Mouse (Mus musculus): ENCODE data around the gene C5ar1. TPM values are rescaled to one million over a fixed set of nuclear protein-coding genes. Genes with fewer than 3 reads are reported as not detected.

Gene C5ar1
- polyA plus RNA-seq, 1 experiment from 2014 or later, result 3.4 TPM

- H3K9me3 ChIP-seq (ENCODE audit: control insufficient read depth, low read length), result no peaks in the 10 kb centered on the region
- H3K27me3 ChIP-seq (replicated peaks; ENCODE audit: control insufficient read depth, insufficient read depth, low read length), result no peaks in the 10 kb centered on the region
- ATAC-seq (replicated peaks; ENCODE audit: low FRiP score) (no peak), DNase-seq (ENCODE audit: low spot score) (no peak)
- peaks cover 11% of the 10 kb centered on the region for H3K4me1 ChIP-seq (replicated peaks; ENCODE audit: control insufficient read depth, insufficient read depth, low read length)
- H3K36me3 ChIP-seq (ENCODE audit: control insufficient read depth, insufficient read depth, low read length), result peaks cover 41% of the 10 kb centered on the region
- peak overlapping the region; percentile 96 for H3K4me2 ChIP-seq
- H3K4me3 ChIP-seq (ENCODE audit: low read depth, low read length), result peak overlapping the region; percentile 58
- H3K9ac ChIP-seq (ENCODE audit: low read depth, low read length), result peak overlapping the region; percentile 48
- peak overlapping the region; percentile 70; the same call in 1 of the 2 replicates for H3K27ac ChIP-seq (ENCODE audit: low read depth, low read length)
- 69% methylated on average over 9 of the region's 9 CpGs for whole genome bisulfite sequencing
Measured at GRCm38 (mm10) chr7:16284904-16285303, 25.6 kb upstream of the C5ar1 start.

- ATAC-seq (replicated peaks; ENCODE audit: low FRiP score) (no peak), DNase-seq (ENCODE audit: low spot score) (no peak)
- Histone ChIP-seq H3K4me2 (no peak overlapping the region), H3K27ac (ENCODE audit: low read depth, low read length) (no peak overlapping the region), H3K9me3 (ENCODE audit: control insufficient read depth, low read length) (no peaks in the 10 kb centered on the region), H3K9ac (ENCODE audit: low read depth, low read length) (no peak overlapping the region), H3K36me3 (ENCODE audit: control insufficient read depth, insufficient read depth, low read length) (peaks cover 42% of the 10 kb centered on the region), H3K4me3 (ENCODE audit: low read depth, low read length) (peak overlapping the region; percentile 7; the same call in 1 of the 2 replicates), H3K27me3 (replicated peaks; ENCODE audit: control insufficient read depth, insufficient read depth, low read length) (no peaks in the 10 kb centered on the region), H3K4me1 (replicated peaks; ENCODE audit: control insufficient read depth, insufficient read depth, low read length) (peaks cover 11% of the 10 kb centered on the region)
- 92% methylated on average over 8 of the region's 8 CpGs for WGBS
Measured at GRCm38 (mm10) chr7:16284001-16284400, 24.7 kb upstream of the C5ar1 start.

- H3K36me3 ChIP-seq (ENCODE audit: control insufficient read depth, insufficient read depth, low read length), result peaks cover 46% of the 10 kb centered on the region
- DNase-seq (ENCODE audit: low spot score) (no peak), ATAC-seq (replicated peaks; ENCODE audit: low FRiP score) (no peak)
- no peak overlapping the region for H3K27ac ChIP-seq (ENCODE audit: low read depth, low read length)
- H3K27me3 ChIP-seq (replicated peaks; ENCODE audit: control insufficient read depth, insufficient read depth, low read length), result no peaks in the 10 kb centered on the region
- H3K4me1 ChIP-seq (replicated peaks; ENCODE audit: control insufficient read depth, insufficient read depth, low read length), result peaks cover 11% of the 10 kb centered on the region
- H3K4me3 ChIP-seq (ENCODE audit: low read depth, low read length), result no peak overlapping the region
- no peak overlapping the region for H3K9ac ChIP-seq (ENCODE audit: low read depth, low read length)
- no peaks in the 10 kb centered on the region for H3K9me3 ChIP-seq (ENCODE audit: control insufficient read depth, low read length)
- WGBS, result 93% methylated on average over 13 of the region's 13 CpGs
- no peak overlapping the region for H3K4me2 ChIP-seq
Measured at GRCm38 (mm10) chr7:16282334-16282733, 23.0 kb upstream of the C5ar1 start.

GRCm38 (mm10) chr7:16280721-16281120, 21.4 kb upstream of the C5ar1 start:
- 87% methylated on average over 11 of the region's 11 CpGs for WGBS
- ATAC-seq (replicated peaks; ENCODE audit: low FRiP score) (no peak), DNase-seq (ENCODE audit: low spot score) (no peak)
- peaks cover 16% of the 10 kb centered on the region for H3K4me1 ChIP-seq (replicated peaks; ENCODE audit: control insufficient read depth, insufficient read depth, low read length)
- peaks cover 53% of the 10 kb centered on the region for H3K36me3 ChIP-seq (ENCODE audit: control insufficient read depth, insufficient read depth, low read length)
- H3K27me3 ChIP-seq (replicated peaks; ENCODE audit: control insufficient read depth, insufficient read depth, low read length), result no peaks in the 10 kb centered on the region
- no peak overlapping the region for H3K9ac ChIP-seq (ENCODE audit: low read depth, low read length)
- H3K4me2 ChIP-seq, result no peak overlapping the region
- no peaks in the 10 kb centered on the region for H3K9me3 ChIP-seq (ENCODE audit: control insufficient read depth, low read length)
- no peak overlapping the region for H3K4me3 ChIP-seq (ENCODE audit: low read depth, low read length)
- H3K27ac ChIP-seq (ENCODE audit: low read depth, low read length), result no peak overlapping the region

GRCm38 (mm10) chr7:16274922-16275890, 15.9 kb upstream of the C5ar1 start:
- peaks cover 40% of the 10 kb centered on the region for H3K4me1 ChIP-seq (replicated peaks; ENCODE audit: control insufficient read depth, insufficient read depth, low read length)
- 62% methylated on average over 10 of the region's 10 CpGs for WGBS
- DNase-seq (ENCODE audit: low spot score) (no peak), ATAC-seq (replicated peaks; ENCODE audit: low FRiP score) (no peak)
- peak overlapping the region; percentile 76 for H3K4me2 ChIP-seq
- peak overlapping the region; percentile 80 for H3K4me3 ChIP-seq (ENCODE audit: low read depth, low read length)
- H3K36me3 ChIP-seq (ENCODE audit: control insufficient read depth, insufficient read depth, low read length), result peaks cover 20% of the 10 kb centered on the region
- H3K27me3 ChIP-seq (replicated peaks; ENCODE audit: control insufficient read depth, insufficient read depth, low read length), result no peaks in the 10 kb centered on the region
- H3K27ac ChIP-seq (ENCODE audit: low read depth, low read length), result peak overlapping the region; percentile 96
- H3K9ac ChIP-seq (ENCODE audit: low read depth, low read length), result peak overlapping the region; percentile 86
- no peaks in the 10 kb centered on the region for H3K9me3 ChIP-seq (ENCODE audit: control insufficient read depth, low read length)

- peak overlapping the region; percentile 86 for H3K9ac ChIP-seq (ENCODE audit: low read depth, low read length)
- H3K9me3 ChIP-seq (ENCODE audit: control insufficient read depth, low read length), result no peaks in the 10 kb centered on the region
- H3K4me2 ChIP-seq, result peak overlapping the region; percentile 76
- H3K27ac ChIP-seq (ENCODE audit: low read depth, low read length), result peak overlapping the region; percentile 96
- no peaks in the 10 kb centered on the region for H3K27me3 ChIP-seq (replicated peaks; ENCODE audit: control insufficient read depth, insufficient read depth, low read length)
- peak; percentile 86 for ATAC-seq (replicated peaks; ENCODE audit: low FRiP score)
- no peak for DNase-seq (ENCODE audit: low spot score)
- peaks cover 17% of the 10 kb centered on the region for H3K36me3 ChIP-seq (ENCODE audit: control insufficient read depth, insufficient read depth, low read length)
- peak overlapping the region; percentile 80 for H3K4me3 ChIP-seq (ENCODE audit: low read depth, low read length)
- H3K4me1 ChIP-seq (replicated peaks; ENCODE audit: control insufficient read depth, insufficient read depth, low read length), result peaks cover 40% of the 10 kb centered on the region
- WGBS, result under 1% methylated on average over 18 of the region's 18 CpGs
Measured at GRCm38 (mm10) chr7:16273766-16274140, 14.4 kb upstream of the C5ar1 start.

- under 1% methylated on average over 48 of the region's 49 CpGs for WGBS
- ATAC-seq (replicated peaks; ENCODE audit: low FRiP score), result peak; percentile 72
Measured at GRCm38 (mm10) chr7:16273081-16273765, 13.9 kb upstream of the C5ar1 start, which contains the start of gene Inafm1. TSS of gene Inafm1 (minus strand) at chr7:16273617.

GRCm38 (mm10) chr7:16272681-16273080, 13.3 kb upstream of the C5ar1 start:
- DNase-seq (ENCODE audit: low spot score), result peak; percentile 79
- ATAC-seq (replicated peaks; ENCODE audit: low FRiP score), result peak; percentile 78
- H3K9me3 ChIP-seq (ENCODE audit: control insufficient read depth, low read length), result no peaks in the 10 kb centered on the region
- H3K4me2 ChIP-seq, result peak overlapping the region; percentile 76
- peaks cover 40% of the 10 kb centered on the region for H3K4me1 ChIP-seq (replicated peaks; ENCODE audit: control insufficient read depth, insufficient read depth, low read length)
- H3K9ac ChIP-seq (ENCODE audit: low read depth, low read length), result peak overlapping the region; percentile 86
- H3K27ac ChIP-seq (ENCODE audit: low read depth, low read length), result peak overlapping the region; percentile 96
- no peaks in the 10 kb centered on the region for H3K27me3 ChIP-seq (replicated peaks; ENCODE audit: control insufficient read depth, insufficient read depth, low read length)
- under 1% methylated on average over 46 of the region's 46 CpGs for WGBS
- H3K36me3 ChIP-seq (ENCODE audit: control insufficient read depth, insufficient read depth, low read length), result peaks cover 13% of the 10 kb centered on the region
- H3K4me3 ChIP-seq (ENCODE audit: low read depth, low read length), result peak overlapping the region; percentile 80

More at GRCm38 (mm10) chr7:16273081-16273765, 13.9 kb upstream of the C5ar1 start, which contains the start of gene Inafm1:
- H3K4me1 ChIP-seq (replicated peaks; ENCODE audit: control insufficient read depth, insufficient read depth, low read length), result peaks cover 40% of the 10 kb centered on the region
- H3K9me3 ChIP-seq (ENCODE audit: control insufficient read depth, low read length), result no peaks in the 10 kb centered on the region
- H3K4me2 ChIP-seq, result peak within 1 kb of the TSS; percentile 76
- peak within 1 kb of the TSS; percentile 86 for H3K9ac ChIP-seq (ENCODE audit: low read depth, low read length)
- peak within 1 kb of the TSS; percentile 80 for H3K4me3 ChIP-seq (ENCODE audit: low read depth, low read length)
- peaks cover 16% of the 10 kb centered on the region for H3K36me3 ChIP-seq (ENCODE audit: control insufficient read depth, insufficient read depth, low read length)
- DNase-seq (ENCODE audit: low spot score), result peak; percentile 94
- peak within 1 kb of the TSS; percentile 96 for H3K27ac ChIP-seq (ENCODE audit: low read depth, low read length)
- no peaks in the 10 kb centered on the region for H3K27me3 ChIP-seq (replicated peaks; ENCODE audit: control insufficient read depth, insufficient read depth, low read length)

All from liver, embryonic 11.5 days (tissue).